Mouse (Mus musculus) G1E (cell line): ENCODE measurements around the gene Dhx35. TPM values are rescaled to one million over a fixed set of nuclear protein-coding genes. Genes with fewer than 3 reads are reported as not detected.

ENCODE experiments used
- ATAC-seq: 2 replicates; pipeline ENCODE4 v1.8.0; 2016; ENCODE audit warnings: mild to moderate bottlenecking; ENCODE audit not compliant: insufficient number of reproducible peaks, poor library complexity, low FRiP score, severe bottlenecking; ENCODE audit errors: extremely low read depth
- DNase-seq: peaks from one replicate; pipeline ENCODE4 v3.0.0; 2012; ENCODE audit warnings: low spot score
- H3K27me3 ChIP-seq: 2 replicates; pipeline ENCODE4 v1.6.1; 2012; ENCODE audit warnings: mild to moderate bottlenecking, low read length, inconsistent platforms; ENCODE audit not compliant: insufficient read depth
- H3K36me3 ChIP-seq: replicated peaks from 2 replicates; pipeline ENCODE3; 2012; ENCODE audit warnings: mild to moderate bottlenecking, inconsistent platforms
- H3K4me1 ChIP-seq: 2 replicates; pipeline ENCODE4 v1.6.1; 2012; ENCODE audit warnings: low read depth, low read length, inconsistent platforms, mixed read lengths; ENCODE audit not compliant: insufficient read depth
- H3K4me3 ChIP-seq: 2 replicates; pipeline ENCODE4 v1.5.1; 2012; ENCODE audit warnings: low read depth, mild to moderate bottlenecking, inconsistent platforms, low read length, moderate library complexity, mixed read lengths
- H3K9me3 ChIP-seq: replicated peaks from 2 replicates; pipeline ENCODE4 v1.6.1; 2012; ENCODE audit warnings: inconsistent platforms
- CTCF ChIP-seq: IDR thresholded peaks from 2 replicates; pipeline ENCODE4 v1.5.1; 2012; ENCODE audit warnings: low read depth, low read length, inconsistent platforms, mixed read lengths
- GATA1 ChIP-seq: IDR thresholded peaks from 2 replicates; pipeline ENCODE4 v1.6.1; 2012; ENCODE audit warnings: borderline replicate concordance, low read length, inconsistent platforms, mixed read lengths
- GATA2 ChIP-seq: IDR thresholded peaks from 2 replicates; pipeline ENCODE4 v1.6.1; 2012; ENCODE audit warnings: low read depth, low read length, inconsistent platforms, borderline replicate concordance
- POLR2AphosphoS5 ChIP-seq: IDR thresholded peaks from 2 replicates; pipeline ENCODE4 v1.6.1; 2012; ENCODE audit warnings: low read depth, low read length, inconsistent platforms; ENCODE audit not compliant: insufficient replicate concordance
- TAL1 ChIP-seq: conservative IDR thresholded peaks from 2 replicates; pipeline ENCODE4 v1.6.1; 2012; ENCODE audit warnings: low read depth, low read length, inconsistent platforms, mixed read lengths
- polyA plus RNA-seq: library from polyadenylated mRNA; stranded (reverse); fragments of >175 nt; gene quantifications from 2 replicates; pipeline ENCODE4 v1.2.3, GENCODE M21; 2012
- total RNA-seq, 2 experiments: library from RNA; stranded (forward) in 1 of 2; stranded (reverse) in 1 of 2; fragments of 200-1000 nt in 1 of 2; fragments of >200 nt in 1 of 2; fragmentation: Nextera tagmentation in 1 of 2; gene quantifications; 2 replicates each; pipeline ENCODE4 v1.2.3; 2014 to 2017

Dhx35 gene
- total and polyA plus RNA-seq, 3 experiments = 9.6 to 28.2 (median 24.2) TPM

- TF ChIP-seq POLR2AphosphoS5 = no peak
- no peak for TF ChIP-seq GATA2
- no peak for TF ChIP-seq CTCF
- TF ChIP-seq TAL1 = no peak
- TF ChIP-seq GATA1 = no peak
- H3K9me3 ChIP-seq = no peaks in the 10 kb centered on the region
- no peaks in the 10 kb centered on the region for H3K4me1 ChIP-seq
- DNase-seq = no peak
- peaks cover 89% of the 10 kb centered on the region for H3K36me3 ChIP-seq
- no peaks in the 10 kb centered on the region for H3K27me3 ChIP-seq
- H3K4me3 ChIP-seq = no peak overlapping the region
- ATAC-seq = no peak
Observed at GRCm38 (mm10) chr2:158817708-158818107, 23.1 kb downstream of the Dhx35 start.

- DNase-seq = no peak
- Histone ChIP-seq H3K27me3 (no peaks in the 10 kb centered on the region), H3K4me1 (no peaks in the 10 kb centered on the region), H3K36me3 (peaks cover 98% of the 10 kb centered on the region), H3K9me3 (no peaks in the 10 kb centered on the region), H3K4me3 (no peak overlapping the region)
- TF ChIP-seq TAL1 (no peak), POLR2AphosphoS5 (no peak), GATA2 (no peak), CTCF (no peak), GATA1 (no peak)
- no peak; the same call in 1 of the 2 replicates for ATAC-seq
Observed at GRCm38 (mm10) chr2:158828124-158828523, 33.5 kb downstream of the Dhx35 start.

GRCm38 (mm10) chr2:158829746-158830145 lies 35.1 kb downstream of the Dhx35 start:
- H3K4me1 ChIP-seq = no peaks in the 10 kb centered on the region
- no peaks in the 10 kb centered on the region for H3K27me3 ChIP-seq
- ATAC-seq (no peak), DNase-seq (no peak)
- peaks cover 98% of the 10 kb centered on the region for H3K36me3 ChIP-seq
- H3K4me3 ChIP-seq = no peak overlapping the region
- TF ChIP-seq GATA1 (no peak), CTCF (no peak), POLR2AphosphoS5 (no peak), TAL1 (no peak), GATA2 (no peak)
- H3K9me3 ChIP-seq = no peaks in the 10 kb centered on the region

GRCm38 (mm10) chr2:158833221-158833620 lies 38.6 kb downstream of the Dhx35 start:
- DNase-seq (no peak), ATAC-seq (no peak)
- no peaks in the 10 kb centered on the region for H3K27me3 ChIP-seq
- H3K9me3 ChIP-seq = no peaks in the 10 kb centered on the region
- H3K36me3 ChIP-seq = peaks cover 96% of the 10 kb centered on the region
- no peaks in the 10 kb centered on the region for H3K4me1 ChIP-seq
- H3K4me3 ChIP-seq = no peak overlapping the region
- TF ChIP-seq CTCF (no peak), GATA2 (no peak), GATA1 (no peak), POLR2AphosphoS5 (no peak), TAL1 (no peak)

- peaks cover 96% of the 10 kb centered on the region for H3K36me3 ChIP-seq
- H3K4me3 ChIP-seq = no peak overlapping the region
- H3K4me1 ChIP-seq = no peaks in the 10 kb centered on the region
- H3K27me3 ChIP-seq = no peaks in the 10 kb centered on the region
- ATAC-seq (no peak), DNase-seq (no peak)
- no peaks in the 10 kb centered on the region for H3K9me3 ChIP-seq
- TF ChIP-seq CTCF = no peak
- TF ChIP-seq GATA2 = no peak
- no peak for TF ChIP-seq GATA1
- no peak for TF ChIP-seq TAL1
- no peak for TF ChIP-seq POLR2AphosphoS5
Observed at GRCm38 (mm10) chr2:158833645-158834044, 39.0 kb downstream of the Dhx35 start.

- ATAC-seq (no peak), DNase-seq (no peak)
- no peak overlapping the region for H3K4me3 ChIP-seq
- no peaks in the 10 kb centered on the region for H3K27me3 ChIP-seq
- H3K4me1 ChIP-seq = no peaks in the 10 kb centered on the region
- no peaks in the 10 kb centered on the region for H3K9me3 ChIP-seq
- TF ChIP-seq TAL1 (no peak), GATA1 (no peak), CTCF (no peak), GATA2 (no peak), POLR2AphosphoS5 (no peak)
- peaks cover 90% of the 10 kb centered on the region for H3K36me3 ChIP-seq
Observed at GRCm38 (mm10) chr2:158843287-158843686, 48.7 kb downstream of the Dhx35 start.

- H3K4me3 ChIP-seq = no peak overlapping the region
- no peak for ATAC-seq
- peaks cover 94% of the 10 kb centered on the region for H3K36me3 ChIP-seq
- H3K27me3 ChIP-seq = no peaks in the 10 kb centered on the region
- no peak for DNase-seq
- TF ChIP-seq TAL1 = no peak
- TF ChIP-seq CTCF = no peak
- no peak for TF ChIP-seq POLR2AphosphoS5
- no peak for TF ChIP-seq GATA2
- TF ChIP-seq GATA1 = no peak
- no peaks in the 10 kb centered on the region for H3K4me1 ChIP-seq
- no peaks in the 10 kb centered on the region for H3K9me3 ChIP-seq
Observed at GRCm38 (mm10) chr2:158845031-158845430, 50.4 kb downstream of the Dhx35 start.
